Mouse (Mus musculus) ES-E14 (cell line): ENCODE measurements around the gene E2f4.

Experiments used
- CHD2 ChIP-seq: IDR thresholded peaks from 2 replicates; pipeline ENCODE4 v1.6.1; 2014; ENCODE audit warnings: mild to moderate bottlenecking, low read depth, low read length, inconsistent platforms
- HCFC1 ChIP-seq: IDR thresholded peaks from 2 replicates; pipeline ENCODE4 v1.6.1; 2012; ENCODE audit warnings: low read length, inconsistent platforms, borderline replicate concordance; ENCODE audit not compliant: insufficient read depth
- MAFK ChIP-seq: IDR thresholded peaks from 2 replicates; pipeline ENCODE4 v1.6.1; 2014; ENCODE audit warnings: mild to moderate bottlenecking, low read depth, low read length, inconsistent platforms; ENCODE audit not compliant: insufficient read depth
- ZC3H11A ChIP-seq: IDR thresholded peaks from 2 replicates; pipeline ENCODE4 v1.6.1; 2012; ENCODE audit warnings: low read depth, mild to moderate bottlenecking, inconsistent platforms, low read length, borderline replicate concordance

DNA sequence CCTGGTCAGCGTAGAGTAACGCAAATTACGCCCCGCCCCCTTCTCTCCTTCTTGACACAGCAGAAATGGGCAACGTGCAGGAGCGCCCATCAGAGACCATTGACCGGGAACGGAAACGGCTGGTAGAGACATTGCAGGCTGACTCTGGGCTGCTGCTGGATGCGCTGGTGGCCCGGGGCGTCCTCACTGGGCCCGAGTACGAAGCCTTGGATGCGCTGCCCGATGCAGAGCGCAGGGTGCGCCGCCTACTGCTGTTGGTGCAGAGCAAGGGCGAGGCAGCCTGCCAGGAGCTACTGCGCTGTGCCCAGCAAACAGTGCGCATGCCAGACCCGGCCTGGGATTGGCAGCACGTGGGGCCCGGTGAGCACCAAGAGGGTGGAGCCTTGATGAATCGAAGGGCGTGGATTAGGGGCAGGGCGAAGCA is 18.5 kb upstream of the E2f4 start:
- TF ChIP-seq CHD2 (no peak), MAFK (no peak), ZC3H11A (no peak), HCFC1 (no peak)
